Mouse (Mus musculus): ENCODE results near the gene Nlrc5. TPM values are rescaled to one million over a fixed set of nuclear protein-coding genes. Genes with fewer than 3 reads are reported as not detected.

Gene Nlrc5
- polyA plus RNA-seq, 1 experiment from 2014 or later: not detected

- DNase-seq (ENCODE audit: low spot score): no peak
- 51% methylated on average over 5 of the region's 5 CpGs for WGBS
- Histone ChIP-seq H3K36me3 (no peaks in the 10 kb centered on the region), H3K27ac (peak overlapping the region; percentile 42), H3K4me3 (no peak overlapping the region), H3K27me3 (ENCODE audit: insufficient read depth, poor library complexity, severe bottlenecking) (0 out of 2 replicates have a peak, but pooled peaks cover 4% of the 10 kb centered on the region), H3K4me1 (peaks cover 41% of the 10 kb centered on the region), H3K9me3 (no peaks in the 10 kb centered on the region)
Measured at GRCm38 (mm10) chr8:94549482-94549881, 115.3 kb downstream of the Nlrc5 start.

- WGBS: 45% methylated on average over 5 of the region's 5 CpGs
- Histone ChIP-seq H3K36me3 (no peaks in the 10 kb centered on the region), H3K9me3 (no peaks in the 10 kb centered on the region), H3K4me1 (peaks cover 41% of the 10 kb centered on the region), H3K27me3 (ENCODE audit: insufficient read depth, poor library complexity, severe bottlenecking) (0 out of 2 replicates have a peak, but pooled peaks cover 4% of the 10 kb centered on the region), H3K4me3 (no peak overlapping the region), H3K27ac (peak overlapping the region; percentile 42)
- no peak for DNase-seq (ENCODE audit: low spot score)
Measured at GRCm38 (mm10) chr8:94549998-94550397, 115.8 kb downstream of the Nlrc5 start.

- Histone ChIP-seq H3K27ac (no peak overlapping the region; the same call in 1 of the 2 replicates), H3K9me3 (no peaks in the 10 kb centered on the region), H3K27me3 (ENCODE audit: insufficient read depth, poor library complexity, severe bottlenecking) (no peaks in the 10 kb centered on the region), H3K36me3 (no peaks in the 10 kb centered on the region), H3K4me1 (peaks cover 38% of the 10 kb centered on the region), H3K4me3 (no peak overlapping the region)
- no peak for DNase-seq (ENCODE audit: low spot score)
- 51% methylated on average over 17 of the region's 17 CpGs for WGBS
Measured at GRCm38 (mm10) chr8:94551471-94552422, 117.6 kb downstream of the Nlrc5 start.

GRCm38 (mm10) chr8:94552696-94553095 is 118.5 kb downstream of the Nlrc5 start:
- H3K4me1 ChIP-seq: peaks cover 36% of the 10 kb centered on the region
- H3K27me3 ChIP-seq (ENCODE audit: insufficient read depth, poor library complexity, severe bottlenecking): no peaks in the 10 kb centered on the region
- 90% methylated on average over 2 of the region's 2 CpGs for WGBS
- no peaks in the 10 kb centered on the region for H3K36me3 ChIP-seq
- no peak overlapping the region for H3K4me3 ChIP-seq
- H3K9me3 ChIP-seq: no peaks in the 10 kb centered on the region
- no peak for DNase-seq (ENCODE audit: low spot score)
- no peak overlapping the region for H3K27ac ChIP-seq

- no peaks in the 10 kb centered on the region for H3K36me3 ChIP-seq
- no peak overlapping the region for H3K27ac ChIP-seq
- no peaks in the 10 kb centered on the region for H3K9me3 ChIP-seq
- no peak for DNase-seq (ENCODE audit: low spot score)
- H3K4me1 ChIP-seq: peaks cover 12% of the 10 kb centered on the region; the same call in 1 of the 2 replicates
- H3K4me3 ChIP-seq: no peak overlapping the region
- H3K27me3 ChIP-seq (ENCODE audit: insufficient read depth, poor library complexity, severe bottlenecking): peaks cover 11% of the 10 kb centered on the region; the same call in 1 of the 2 replicates
- 70% methylated on average over 3 of the region's 3 CpGs for WGBS
Measured at GRCm38 (mm10) chr8:94557281-94557680, 123.1 kb downstream of the Nlrc5 start.

GRCm38 (mm10) chr8:94561256-94561655 is 127.1 kb downstream of the Nlrc5 start:
- 69% methylated on average over 5 of the region's 5 CpGs for WGBS
- DNase-seq (ENCODE audit: low spot score): no peak
- H3K4me1 ChIP-seq: 0 out of 2 replicates have a peak, but pooled peaks cover 13% of the 10 kb centered on the region

GRCm38 (mm10) chr8:94564421-94564820 is 130.3 kb downstream of the Nlrc5 start:
- Histone ChIP-seq H3K27me3 (ENCODE audit: insufficient read depth, poor library complexity, severe bottlenecking) (peaks cover 19% of the 10 kb centered on the region; the same call in 1 of the 2 replicates), H3K27ac (no peak overlapping the region), H3K36me3 (no peaks in the 10 kb centered on the region), H3K4me1 (0 out of 2 replicates have a peak, but pooled peaks cover 13% of the 10 kb centered on the region), H3K9me3 (no peaks in the 10 kb centered on the region), H3K4me3 (no peak overlapping the region)
- DNase-seq (ENCODE audit: low spot score): no peak

More at GRCm38 (mm10) chr8:94561256-94561655, 127.1 kb downstream of the Nlrc5 start:
- Histone ChIP-seq H3K27ac (no peak overlapping the region), H3K27me3 (ENCODE audit: insufficient read depth, poor library complexity, severe bottlenecking) (peaks cover 19% of the 10 kb centered on the region; the same call in 1 of the 2 replicates), H3K36me3 (no peaks in the 10 kb centered on the region), H3K9me3 (no peaks in the 10 kb centered on the region), H3K4me3 (no peak overlapping the region)

GRCm38 (mm10) chr8:94566033-94566432 is 131.9 kb downstream of the Nlrc5 start:
- no peak overlapping the region for H3K27ac ChIP-seq
- WGBS: 80% methylated on average over 6 of the region's 6 CpGs
- no peaks in the 10 kb centered on the region for H3K9me3 ChIP-seq
- DNase-seq (ENCODE audit: low spot score): no peak
- H3K27me3 ChIP-seq (ENCODE audit: insufficient read depth, poor library complexity, severe bottlenecking): peaks cover 17% of the 10 kb centered on the region; the same call in 1 of the 2 replicates
- 0 out of 2 replicates have a peak, but pooled peaks cover 13% of the 10 kb centered on the region for H3K4me1 ChIP-seq
- no peak overlapping the region for H3K4me3 ChIP-seq
- no peaks in the 10 kb centered on the region for H3K36me3 ChIP-seq

- Histone ChIP-seq H3K4me1 (0 out of 2 replicates have a peak, but pooled peaks cover 13% of the 10 kb centered on the region), H3K9me3 (no peaks in the 10 kb centered on the region), H3K27me3 (ENCODE audit: insufficient read depth, poor library complexity, severe bottlenecking) (peaks cover 12% of the 10 kb centered on the region; the same call in 1 of the 2 replicates), H3K27ac (no peak overlapping the region), H3K36me3 (no peaks in the 10 kb centered on the region), H3K4me3 (no peak overlapping the region)
- 67% methylated on average over 15 of the region's 15 CpGs for WGBS
- DNase-seq (ENCODE audit: low spot score): no peak
Measured at GRCm38 (mm10) chr8:94566446-94567158, 132.4 kb downstream of the Nlrc5 start.

- H3K36me3 ChIP-seq: no peaks in the 10 kb centered on the region
- H3K27me3 ChIP-seq (ENCODE audit: insufficient read depth, poor library complexity, severe bottlenecking): peaks cover 8% of the 10 kb centered on the region; the same call in 1 of the 2 replicates
- H3K27ac ChIP-seq: no peak overlapping the region
- no peak overlapping the region for H3K4me3 ChIP-seq
- WGBS: 77% methylated on average over 8 of the region's 8 CpGs
- 0 out of 2 replicates have a peak, but pooled peaks cover 13% of the 10 kb centered on the region for H3K4me1 ChIP-seq
- no peaks in the 10 kb centered on the region for H3K9me3 ChIP-seq
- DNase-seq (ENCODE audit: low spot score): no peak
Measured at GRCm38 (mm10) chr8:94567159-94567849, 133.1 kb downstream of the Nlrc5 start.

- Histone ChIP-seq H3K27me3 (ENCODE audit: insufficient read depth, poor library complexity, severe bottlenecking) (no peaks in the 10 kb centered on the region), H3K36me3 (no peaks in the 10 kb centered on the region), H3K4me3 (no peak overlapping the region), H3K4me1 (0 out of 2 replicates have a peak, but pooled peaks cover 13% of the 10 kb centered on the region), H3K9me3 (no peaks in the 10 kb centered on the region), H3K27ac (no peak overlapping the region)
- no peak for DNase-seq (ENCODE audit: low spot score)
- 77% methylated on average over 8 of the region's 8 CpGs for WGBS
Measured at GRCm38 (mm10) chr8:94568098-94568497, 133.9 kb downstream of the Nlrc5 start.

GRCm38 (mm10) chr8:94569419-94569818 is 135.3 kb downstream of the Nlrc5 start:
- Histone ChIP-seq H3K4me3 (no peak overlapping the region), H3K27ac (no peak overlapping the region), H3K27me3 (ENCODE audit: insufficient read depth, poor library complexity, severe bottlenecking) (no peaks in the 10 kb centered on the region), H3K4me1 (0 out of 2 replicates have a peak, but pooled peaks cover 7% of the 10 kb centered on the region), H3K9me3 (no peaks in the 10 kb centered on the region), H3K36me3 (peaks cover 12% of the 10 kb centered on the region)
- no peak for DNase-seq (ENCODE audit: low spot score)
- 63% methylated on average over 1 of the region's 1 CpGs for WGBS
